Mouse (Mus musculus) heart, embryonic 14.5 days (tissue): ENCODE data around the gene Wdr78. TPM values are rescaled to one million over a fixed set of nuclear protein-coding genes. Genes with fewer than 3 reads are reported as not detected.

Source experiments
- ATAC-seq: fragments of 200-750 bp; cut with Nextera tagmentation; 2 replicates; pipeline ENCODE4 v1.8.0; 2017; ENCODE audit warnings: low read depth, moderate TSS enrichment; ENCODE audit not compliant: insufficient number of reproducible peaks, insufficient read depth, low FRiP score
- H3K27ac ChIP-seq, 2 experiments: fragments of 200-500 bp in 1 of 2; fragments of 300-500 bp in 1 of 2; sonication (generic) in 1 of 2; replicated peaks in 1 of 2; 2 replicates each; pipeline ENCODE4 v1.5.1; 2012 to 2014; ENCODE audit warnings: low read depth in 2 of 2, low read length in 2 of 2, control low read depth in 1 of 2, mild to moderate bottlenecking in 1 of 2, mixed read lengths in 1 of 2; ENCODE audit not compliant: control insufficient read depth in 1 of 2, insufficient read depth in 1 of 2
- H3K27me3 ChIP-seq: fragments of 300-500 bp; sonication (generic); 2 replicates; pipeline ENCODE4 v1.6.1; 2014; ENCODE audit warnings: mild to moderate bottlenecking, low read length, control low read depth; ENCODE audit not compliant: control insufficient read depth, insufficient read depth
- H3K36me3 ChIP-seq: fragments of 300-500 bp; sonication (generic); 2 replicates; pipeline ENCODE4 v1.6.1; 2014; ENCODE audit warnings: mild to moderate bottlenecking, control low read depth, low read length, mixed read lengths; ENCODE audit not compliant: control insufficient read depth, insufficient read depth
- H3K4me1 ChIP-seq, 2 experiments: fragments of 200-500 bp in 1 of 2; fragments of 300-500 bp in 1 of 2; sonication (generic) in 1 of 2; 2 replicates each; pipeline ENCODE4 v1.6.1; 2012 to 2014; ENCODE audit warnings: low read length in 2 of 2, control low read depth in 1 of 2, mixed read lengths in 1 of 2; ENCODE audit not compliant: control insufficient read depth in 2 of 2, insufficient read depth in 2 of 2
- H3K4me2 ChIP-seq: fragments of 300-500 bp; sonication (generic); 2 replicates; pipeline ENCODE4 v1.6.1; 2014; ENCODE audit warnings: mild to moderate bottlenecking, low read length
- H3K4me3 ChIP-seq, 2 experiments: fragments of 200-500 bp in 1 of 2; fragments of 300-500 bp in 1 of 2; sonication (generic) in 1 of 2; 2 replicates each; pipeline ENCODE4 v1.5.1; 2012 to 2014; ENCODE audit warnings: low read length in 2 of 2, mild to moderate bottlenecking in 2 of 2, control low read depth in 1 of 2, low read depth in 1 of 2, moderate library complexity in 1 of 2; ENCODE audit not compliant: control insufficient read depth in 1 of 2, insufficient read depth in 1 of 2
- H3K9ac ChIP-seq: fragments of 300-500 bp; sonication (generic); 2 replicates; pipeline ENCODE4 v1.6.1; 2014; ENCODE audit warnings: mild to moderate bottlenecking, low read length
- H3K9me3 ChIP-seq: fragments of 300-500 bp; sonication (generic); 2 replicates; pipeline ENCODE4 v1.6.1; 2016; ENCODE audit warnings: low read length, control low read depth; ENCODE audit not compliant: control insufficient read depth
- whole genome bisulfite sequencing: fragments of 180-500 bp; shearing (Covaris S2); extraction: QIAGEN DNeasy Blood & Tissue Kit; methylation state at CpG from one replicate; pipeline ENCODE4 v1.1.7; 2014; 5-methylcytosine and 5-hydroxymethylcytosine counted together
- polyA plus RNA-seq: library from polyadenylated mRNA; unstranded; fragments of >200 nt; fragmentation: Nextera tagmentation; extraction: Ambion mirVana; gene quantifications from 2 replicates; pipeline ENCODE4 v1.2.1, GENCODE M21; 2014

Wdr78 gene
- polyA plus RNA-seq, 1 experiment from 2014 or later: 0.89 TPM

GRCm38 (mm10) chr4:103123086-103123485 is 8.7 kb upstream of the Wdr78 start:
- Histone ChIP-seq H3K4me1 (peaks cover 0 to 22% of the 10 kb centered on the region in 2 experiments; a peak in 3 of 4 replicates), H3K4me2 (peak overlapping the region; percentile 32), H3K9me3 (no peaks in the 10 kb centered on the region), H3K27me3 (no peaks in the 10 kb centered on the region), H3K4me3 (no peak overlapping the region), H3K36me3 (no peaks in the 10 kb centered on the region), H3K27ac (peak overlapping the region in 1 of 2 experiments; percentile 41; a peak in 1 of 4 replicates), H3K9ac (0 out of 2 replicates have a peak overlapping the region, but pooled peaks have one; percentile 38)
- ATAC-seq: no peak
- WGBS: 14% methylated on average over 2 of the region's 2 CpGs

- no peaks in the 10 kb centered on the region for H3K9me3 ChIP-seq
- peak overlapping the region in 1 of 2 experiments; percentile 93; a peak in 2 of 4 replicates for H3K4me3 ChIP-seq
- peak overlapping the region; percentile 77 for H3K4me2 ChIP-seq
- ATAC-seq: no peak
- no peaks in the 10 kb centered on the region for H3K27me3 ChIP-seq
- H3K36me3 ChIP-seq: peaks cover 11% of the 10 kb centered on the region
- peak overlapping the region; percentile 98 for H3K9ac ChIP-seq
- H3K4me1 ChIP-seq: peaks cover 0 to 22% of the 10 kb centered on the region in 2 experiments; a peak in 3 of 4 replicates
- H3K27ac ChIP-seq: no peak overlapping the region
- 70% methylated on average over 9 of the region's 9 CpGs for WGBS
These were observed 6.6 kb upstream of the Wdr78 start for GRCm38 (mm10) chr4:103120874-103121389.

GRCm38 (mm10) chr4:103120395-103120794 is 6.0 kb upstream of the Wdr78 start:
- Histone ChIP-seq H3K4me2 (peak overlapping the region; percentile 77), H3K4me3 (peak overlapping the region in 1 of 2 experiments; percentile 93; a peak in 2 of 4 replicates), H3K27me3 (no peaks in the 10 kb centered on the region), H3K36me3 (peaks cover 13% of the 10 kb centered on the region), H3K9me3 (no peaks in the 10 kb centered on the region), H3K27ac (no peak overlapping the region), H3K4me1 (peaks cover 1 to 24% of the 10 kb centered on the region in 2 experiments), H3K9ac (peak overlapping the region; percentile 98)
- ATAC-seq: no peak
- 31% methylated on average over 3 of the region's 3 CpGs for WGBS

GRCm38 (mm10) chr4:103120028-103120384 is 5.7 kb upstream of the Wdr78 start:
- Histone ChIP-seq H3K36me3 (peaks cover 13% of the 10 kb centered on the region), H3K4me1 (peaks cover 4 to 28% of the 10 kb centered on the region in 2 experiments), H3K9me3 (no peaks in the 10 kb centered on the region), H3K27me3 (no peaks in the 10 kb centered on the region), H3K27ac (peak overlapping the region; percentile 97 to 98), H3K9ac (peak overlapping the region; percentile 98), H3K4me2 (peak overlapping the region; percentile 77), H3K4me3 (peak overlapping the region; percentile 93 to 100)
- WGBS: 11% methylated on average over 4 of the region's 4 CpGs
- ATAC-seq: no peak

GRCm38 (mm10) chr4:103119229-103120027 is 5.1 kb upstream of the Wdr78 start:
- 1% methylated on average over 58 of the region's 111 CpGs for WGBS
- H3K9me3 ChIP-seq: no peaks in the 10 kb centered on the region

GRCm38 (mm10) chr4:103118888-103119228 is 4.5 kb upstream of the Wdr78 start:
- Histone ChIP-seq H3K27ac (peak overlapping the region; percentile 64 to 98), H3K4me1 (peaks cover 5 to 30% of the 10 kb centered on the region in 2 experiments), H3K27me3 (no peaks in the 10 kb centered on the region), H3K4me2 (peak overlapping the region; percentile 77), H3K4me3 (peak overlapping the region; percentile 93 to 100), H3K36me3 (peaks cover 13% of the 10 kb centered on the region), H3K9me3 (no peaks in the 10 kb centered on the region), H3K9ac (peak overlapping the region; percentile 98)
- no peak for ATAC-seq
- under 1% methylated on average over 15 of the region's 15 CpGs for WGBS

More at GRCm38 (mm10) chr4:103119229-103120027, 5.1 kb upstream of the Wdr78 start:
- Histone ChIP-seq H3K4me3 (peak overlapping the region; percentile 93 to 100), H3K36me3 (peaks cover 13% of the 10 kb centered on the region), H3K27me3 (no peaks in the 10 kb centered on the region), H3K4me1 (peaks cover 5 to 30% of the 10 kb centered on the region in 2 experiments), H3K9ac (peak overlapping the region; percentile 98), H3K4me2 (peak overlapping the region; percentile 77), H3K27ac (peak overlapping the region; percentile 97 to 98)
- peak; percentile 66 for ATAC-seq

GRCm38 (mm10) chr4:103113402-103113801 is 953 bp downstream of the Wdr78 start:
- H3K27ac ChIP-seq: peak overlapping the region in 1 of 2 experiments; percentile 99; a peak in 2 of 4 replicates
- H3K27me3 ChIP-seq: no peaks in the 10 kb centered on the region
- peak overlapping the region; percentile 89 to 97 for H3K4me3 ChIP-seq
- peak overlapping the region; percentile 81 for H3K4me2 ChIP-seq
- H3K4me1 ChIP-seq: peaks cover 9 to 20% of the 10 kb centered on the region in 2 experiments
- ATAC-seq: no peak
- peak overlapping the region; percentile 85 for H3K9ac ChIP-seq
- H3K36me3 ChIP-seq: peaks cover 19% of the 10 kb centered on the region
- no peaks in the 10 kb centered on the region for H3K9me3 ChIP-seq
- 8% methylated on average over 11 of the region's 11 CpGs for WGBS
